Mouse (Mus musculus) central nervous system, embryonic 14 days (tissue): ENCODE results near the gene Slc6a6. TPM values are rescaled to one million over a fixed set of nuclear protein-coding genes. Genes with fewer than 3 reads are reported as not detected.

Experiments used
- polyA plus RNA-seq: library from polyadenylated mRNA; depleted of rRNA; stranded (reverse); fragments of >200 nt; gene quantifications from 2 replicates; pipeline ENCODE4 v1.2.3, GENCODE M21; 2012; rRNA removed

Slc6a6 gene
- 75.2 and 77.6 TPM in 2 replicates for polyA plus RNA-seq

GRCm38 (mm10) chr6:91683602-91684473, at the start of gene Slc6a6:
Gene Slc6a6, plus strand, starts transcription at chr6:91684053.

Other genes with a start within 250 kb of the Slc6a6 start
- 13.0 and 14.0 TPM in 2 replicates for gene Chchd4, start 210.5 kb upstream of the Slc6a6 start, polyA plus RNA-seq
- gene Tmem43, start 210.3 kb upstream of the Slc6a6 start, polyA plus RNA-seq, result 50.3 and 51.2 TPM in 2 replicates
- 16.3 and 16.7 TPM in 2 replicates for gene Xpc, start 168.2 kb upstream of the Slc6a6 start, polyA plus RNA-seq
- 127 and 145 TPM in 2 replicates for gene Lsm3, start 168.1 kb upstream of the Slc6a6 start, polyA plus RNA-seq
- 14.1 and 15.5 TPM in 2 replicates for gene Grip2, start 143.2 kb downstream of the Slc6a6 start, polyA plus RNA-seq
- gene Ccdc174, start 194.0 kb downstream of the Slc6a6 start, polyA plus RNA-seq, result 23.4 and 24.0 TPM in 2 replicates
- gene 4930590J08Rik, start 218.8 kb downstream of the Slc6a6 start, polyA plus RNA-seq, result 2.5 and 2.7 TPM in 2 replicates